Mouse (Mus musculus): ENCODE measurements at regions not wholly inside any gene's neighbourhood (a gene's known extent, or its start where the extent isn't known, plus 50 kb on each side); places are given as distances from the start of the nearest gene placed in this dataset.

- DNase-seq (ENCODE audit: low spot score in 2 of 2) = no peak
These were observed 292.0 kb downstream of the Cd47 start for GRCm38 (mm10) chr16:50092318-50092717.

- no peak for DNase-seq (ENCODE audit: low spot score in 2 of 2)
These were observed 292.4 kb downstream of the Cd47 start for GRCm38 (mm10) chr16:50092780-50093179.

- DNase-seq (ENCODE audit: low spot score in 2 of 2) = no peak
These were observed 295.7 kb downstream of the Cd47 start for GRCm38 (mm10) chr16:50095858-50096551.

GRCm38 (mm10) chr16:50096563-50096962 lies 296.2 kb downstream of the Cd47 start:
- DNase-seq (ENCODE audit: low spot score in 2 of 2) = no peak

- no peak for DNase-seq (ENCODE audit: low spot score in 2 of 2)
These were observed 303.0 kb downstream of the Cd47 start for GRCm38 (mm10) chr16:50103340-50103739.

- DNase-seq (ENCODE audit: low spot score in 2 of 2) = no peak
These were observed 314.0 kb downstream of the Bbx start for GRCm38 (mm10) chr16:50118150-50118549.

- DNase-seq (ENCODE audit: low spot score in 2 of 2) = no peak
These were observed 309.7 kb downstream of the Bbx start for GRCm38 (mm10) chr16:50122460-50122859.

- DNase-seq (ENCODE audit: low spot score in 2 of 2) = no peak
These were observed 307.5 kb downstream of the Bbx start for GRCm38 (mm10) chr16:50124646-50125045.

GRCm38 (mm10) chr16:50125564-50125963 lies 306.6 kb downstream of the Bbx start:
- no peak for DNase-seq (ENCODE audit: low spot score in 2 of 2)

GRCm38 (mm10) chr16:50131406-50131805 lies 300.8 kb downstream of the Bbx start:
- no peak for DNase-seq (ENCODE audit: low spot score in 2 of 2)

Measured in right cerebral cortex, postnatal 10 days (tissue).